Mouse (Mus musculus) granulocyte monocyte progenitor cell, adult 5-6 weeks (primary cell): ENCODE measurements around the gene Dpysl4. TPM values are rescaled to one million over a fixed set of nuclear protein-coding genes. Genes with fewer than 3 reads are reported as not detected.

Source experiments
- ATAC-seq: replicated peaks from 2 replicates; pipeline ENCODE4 v1.8.0; 2016; ENCODE audit warnings: mild to moderate bottlenecking, moderate TSS enrichment, inconsistent platforms; ENCODE audit not compliant: poor library complexity, severe bottlenecking
- total RNA-seq, 2 experiments: library from RNA; stranded (forward) in 1 of 2; stranded (reverse) in 1 of 2; fragments of 200-712, 200-1000 nt in 1 of 2; fragments of >200 nt in 1 of 2; fragmentation: Nextera tagmentation in 1 of 2; gene quantifications; 2 replicates each; pipeline ENCODE4 v1.2.3; 2014 to 2017

The Dpysl4 gene
- total RNA-seq, 2 experiments from 2014 or later = not detected

DNA sequence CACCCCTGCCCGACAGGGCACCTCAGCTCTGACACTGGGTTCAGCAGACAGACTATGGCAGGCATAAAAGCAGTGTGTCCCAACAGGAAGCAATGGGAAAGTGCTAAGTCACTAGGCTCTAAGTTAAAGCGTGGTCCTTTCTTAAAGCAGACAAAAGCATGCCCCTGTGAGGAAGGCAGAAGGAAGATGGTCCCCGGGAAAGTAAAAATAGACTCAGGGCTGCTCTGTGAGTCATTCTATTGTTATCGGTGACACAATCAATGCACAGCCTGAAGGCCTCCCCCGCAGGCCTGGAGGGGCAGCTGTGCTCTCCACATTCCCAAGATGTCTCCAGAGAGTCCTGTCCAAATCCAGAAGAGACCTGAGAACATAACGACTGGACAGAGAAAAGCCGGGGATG lies 60.1 kb downstream of the Dpysl4 start:
- ATAC-seq = peak; percentile 63

DNA sequence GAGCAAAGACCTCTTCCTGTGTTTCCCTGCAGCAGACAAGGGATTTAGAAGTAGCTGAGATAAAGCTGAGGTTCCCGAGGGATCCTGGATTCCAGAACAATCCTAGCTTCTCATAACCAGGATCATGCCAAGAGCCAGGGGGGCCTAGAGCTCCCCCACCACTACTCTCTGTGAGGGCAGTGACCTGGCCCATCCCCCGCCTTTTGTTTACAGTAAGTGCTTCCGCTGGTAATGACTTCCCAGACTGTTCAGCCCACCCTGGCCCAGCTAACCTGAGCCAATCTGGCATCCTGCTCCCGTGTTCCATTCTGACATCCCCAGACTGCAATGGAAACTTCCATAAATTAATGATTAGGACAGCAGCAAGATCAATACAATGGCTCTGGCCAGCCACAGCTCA lies 61.6 kb downstream of the Dpysl4 start:
- no peak for ATAC-seq

DNA sequence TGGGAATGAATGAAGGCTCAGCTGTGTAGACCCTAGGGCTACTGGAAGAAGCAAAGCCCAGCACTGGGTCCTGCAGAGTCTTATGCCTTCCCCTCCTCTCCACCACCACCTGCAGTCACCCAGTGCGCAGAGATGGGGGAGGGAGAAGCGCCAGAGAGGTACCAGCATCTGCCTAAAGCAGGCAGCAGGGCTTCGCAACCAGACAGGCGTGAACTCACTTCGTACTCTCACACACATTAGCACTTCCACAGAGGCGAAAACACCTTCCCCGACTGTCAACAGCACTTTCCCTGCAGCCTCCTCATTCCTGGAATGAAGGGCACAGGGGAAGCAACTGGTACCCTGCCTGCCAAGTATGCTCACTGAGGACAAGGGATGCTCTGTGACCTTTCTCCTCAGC lies 63.6 kb downstream of the Dpysl4 start:
- no peak for ATAC-seq

DNA sequence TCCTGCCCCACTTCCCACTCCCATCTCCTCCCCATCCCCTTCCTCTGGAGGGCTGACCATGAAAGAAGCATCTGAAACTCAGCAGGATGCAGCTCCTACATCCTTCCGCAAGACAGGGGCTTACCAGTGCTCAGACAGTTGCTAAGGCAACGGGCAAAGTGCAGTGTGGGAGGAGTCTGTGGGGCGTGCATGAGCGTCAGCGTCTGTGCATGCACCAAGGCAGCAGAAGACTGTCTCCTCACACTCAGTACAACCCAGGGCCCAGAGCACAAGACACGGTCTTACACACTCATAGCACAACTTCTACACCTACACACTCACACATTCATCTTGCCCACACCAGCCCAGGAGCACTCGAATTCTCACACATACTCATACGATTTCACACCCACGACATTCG lies 65.3 kb downstream of the Dpysl4 start:
- ATAC-seq = peak; percentile 62

Other genes starting within 250 kb of the Dpysl4 start
- 19.8 and 26.9 TPM in 2 replicates for gene Ppp2r2d, start 239.9 kb upstream of the Dpysl4 start, total RNA-seq (2014; fragmentation: Nextera tagmentation)
- gene Ppp2r2d, start 239.9 kb upstream of the Dpysl4 start, total RNA-seq (2017) = 29.8 and 41.5 TPM in 2 replicates
- 22.2 and 24.3 TPM in 2 replicates for gene Mapk1ip1, start 239.7 kb upstream of the Dpysl4 start, total RNA-seq (2014; fragmentation: Nextera tagmentation)
- 4.6 and 8.6 TPM in 2 replicates for gene Mapk1ip1, start 239.7 kb upstream of the Dpysl4 start, total RNA-seq (2017)
- 23.0 and 24.0 TPM in 2 replicates for gene Bnip3, start 176.5 kb upstream of the Dpysl4 start, total RNA-seq (2014; fragmentation: Nextera tagmentation)
- gene Bnip3, start 176.5 kb upstream of the Dpysl4 start, total RNA-seq (2017) = 17.9 and 22.9 TPM in 2 replicates
- not detected in 2 replicates for gene Jakmip3, start 145.3 kb upstream of the Dpysl4 start, total RNA-seq (2014; fragmentation: Nextera tagmentation)
- not detected in 2 replicates for gene Jakmip3, start 145.3 kb upstream of the Dpysl4 start, total RNA-seq (2017)
- gene Lrrc27, start 127.0 kb downstream of the Dpysl4 start, total RNA-seq (2014; fragmentation: Nextera tagmentation) = 7.4 TPM in 1 of 2 replicates, not detected in the other
- gene Lrrc27, start 127.0 kb downstream of the Dpysl4 start, total RNA-seq (2017) = 0.56 and 3.5 TPM in 2 replicates
- 0.28 TPM in 1 of 2 replicates, not detected in the other for gene Stk32c, start 127.3 kb downstream of the Dpysl4 start, total RNA-seq (2014; fragmentation: Nextera tagmentation)
- gene Stk32c, start 127.3 kb downstream of the Dpysl4 start, total RNA-seq (2017) = not detected in 2 replicates
- 5.1 and 5.7 TPM in 2 replicates for gene Pwwp2b, start 162.5 kb downstream of the Dpysl4 start, total RNA-seq (2014; fragmentation: Nextera tagmentation)
- gene Pwwp2b, start 162.5 kb downstream of the Dpysl4 start, total RNA-seq (2017) = 1.6 and 4.4 TPM in 2 replicates